Mouse (Mus musculus) testis, postnatal 10 days (tissue): ENCODE measurements around the gene Ccdc88c.

ENCODE experiments used
- DNase-seq: peaks from one replicate; pipeline ENCODE4 v3.0.0; 2021; ENCODE audit warnings: low spot score

Ccdc88c gene

GRCm38 (mm10) chr12:100965298-100965697 is 63.6 kb downstream of the Ccdc88c start:
- no peak for DNase-seq

- DNase-seq: peak; percentile 60
Observed at GRCm38 (mm10) chr12:100958621-100959592, 69.9 kb downstream of the Ccdc88c start.

GRCm38 (mm10) chr12:100958006-100958405 is 70.8 kb downstream of the Ccdc88c start:
- DNase-seq: peak; percentile 88

- no peak for DNase-seq
Observed at GRCm38 (mm10) chr12:100957257-100957656, 71.6 kb downstream of the Ccdc88c start.

GRCm38 (mm10) chr12:100956825-100957224 is 72.0 kb downstream of the Ccdc88c start:
- DNase-seq: no peak

GRCm38 (mm10) chr12:100956028-100956427 is 72.8 kb downstream of the Ccdc88c start:
- DNase-seq: no peak

GRCm38 (mm10) chr12:100953926-100954325 is 74.9 kb downstream of the Ccdc88c start:
- no peak for DNase-seq

GRCm38 (mm10) chr12:100952193-100952931 is 76.5 kb downstream of the Ccdc88c start:
- DNase-seq: peak; percentile 86

GRCm38 (mm10) chr12:100949146-100949545 is 79.7 kb downstream of the Ccdc88c start:
- no peak for DNase-seq

GRCm38 (mm10) chr12:100948021-100948420 is 80.8 kb downstream of the Ccdc88c start:
- DNase-seq: no peak

- DNase-seq: no peak
Observed at GRCm38 (mm10) chr12:100945948-100946347, 82.9 kb downstream of the Ccdc88c start.

- DNase-seq: no peak
Observed at GRCm38 (mm10) chr12:100945501-100945900, 83.4 kb downstream of the Ccdc88c start.

- peak; percentile 53 for DNase-seq
Observed at GRCm38 (mm10) chr12:100944921-100945336, 83.9 kb downstream of the Ccdc88c start.

GRCm38 (mm10) chr12:100943146-100943545 is 85.7 kb downstream of the Ccdc88c start:
- no peak for DNase-seq

GRCm38 (mm10) chr12:100941361-100941760 is 87.5 kb downstream of the Ccdc88c start:
- no peak for DNase-seq

GRCm38 (mm10) chr12:100937441-100938360 is 91.2 kb downstream of the Ccdc88c start:
- no peak for DNase-seq

GRCm38 (mm10) chr12:100936737-100937136 is 92.1 kb downstream of the Ccdc88c start:
- no peak for DNase-seq

- DNase-seq: peak; percentile 87
Observed at GRCm38 (mm10) chr12:100936116-100936515, 92.7 kb downstream of the Ccdc88c start.

GRCm38 (mm10) chr12:100934796-100935195 is 94.1 kb downstream of the Ccdc88c start:
- no peak for DNase-seq

GRCm38 (mm10) chr12:100931653-100932052 is 97.2 kb downstream of the Ccdc88c start:
- DNase-seq: no peak

- no peak for DNase-seq
Observed at GRCm38 (mm10) chr12:100928286-100928685, 100.6 kb downstream of the Ccdc88c start.
